Mouse (Mus musculus) embryonic facial prominence, embryonic 10.5 days (tissue): Measurements from ENCODE around the gene Olfr1390. TPM values are rescaled to one million over a fixed set of nuclear protein-coding genes. Genes with fewer than 3 reads are reported as not detected.

Experiments used
- polyA plus RNA-seq: library from polyadenylated mRNA; unstranded; fragments of >200 nt; fragmentation: Nextera tagmentation; extraction: Ambion mirVana; gene quantifications from 2 replicates; pipeline ENCODE4 v1.2.1, GENCODE M21; 2016

Gene Olfr1390
- polyA plus RNA-seq, 1 experiment from 2014 or later, result not detected

Other genes with a start within 250 kb of the Olfr1390 start
- not detected in 2 replicates for gene Olfr1396, start 220.3 kb upstream of the Olfr1390 start, polyA plus RNA-seq
- gene Olfr1395, start 192.9 kb upstream of the Olfr1390 start, polyA plus RNA-seq, result not detected in 2 replicates
- gene Olfr1394, start 180.8 kb upstream of the Olfr1390 start, polyA plus RNA-seq, result not detected in 2 replicates
- 0.23 and 0.31 TPM in 2 replicates for gene Btnl9, start 148.0 kb upstream of the Olfr1390 start, polyA plus RNA-seq
- gene Zfp62, start 131.9 kb upstream of the Olfr1390 start, polyA plus RNA-seq, result 46.8 and 50.0 TPM in 2 replicates
- gene Mgat1, start 91.0 kb upstream of the Olfr1390 start, polyA plus RNA-seq, result 34.8 and 40.3 TPM in 2 replicates
- gene Olfr1393, start 56.9 kb upstream of the Olfr1390 start, polyA plus RNA-seq, result 0.10 TPM in 1 of 2 replicates, not detected in the other
- gene Olfr1392, start 49.9 kb upstream of the Olfr1390 start, polyA plus RNA-seq, result 0.06 TPM in 1 of 2 replicates, not detected in the other
- not detected in 2 replicates for gene Olfr10, start 30.4 kb upstream of the Olfr1390 start, polyA plus RNA-seq
- not detected in 2 replicates for gene Olfr1391, start 12.4 kb upstream of the Olfr1390 start, polyA plus RNA-seq
- gene Olfr1389, start 87.9 kb downstream of the Olfr1390 start, polyA plus RNA-seq, result not detected in 2 replicates
- 0.42 and 0.57 TPM in 2 replicates for gene Olfr1388, start 101.4 kb downstream of the Olfr1390 start, polyA plus RNA-seq
- gene Olfr1387, start 120.2 kb downstream of the Olfr1390 start, polyA plus RNA-seq, result not detected in 2 replicates
- not detected in 2 replicates for gene Olfr1386, start 129.9 kb downstream of the Olfr1390 start, polyA plus RNA-seq
- not detected in 2 replicates for gene Olfr1385, start 153.9 kb downstream of the Olfr1390 start, polyA plus RNA-seq
- not detected in 2 replicates for gene Olfr1384, start 171.5 kb downstream of the Olfr1390 start, polyA plus RNA-seq
- not detected in 2 replicates for gene Olfr1383, start 184.5 kb downstream of the Olfr1390 start, polyA plus RNA-seq
- not detected in 2 replicates for gene Olfr1382, start 193.1 kb downstream of the Olfr1390 start, polyA plus RNA-seq
- gene Olfr1381, start 208.3 kb downstream of the Olfr1390 start, polyA plus RNA-seq, result not detected in 2 replicates
- gene Olfr1380, start 221.7 kb downstream of the Olfr1390 start, polyA plus RNA-seq, result not detected in 2 replicates